Mouse (Mus musculus): ENCODE measurements around the gene Cd47.

DNA sequence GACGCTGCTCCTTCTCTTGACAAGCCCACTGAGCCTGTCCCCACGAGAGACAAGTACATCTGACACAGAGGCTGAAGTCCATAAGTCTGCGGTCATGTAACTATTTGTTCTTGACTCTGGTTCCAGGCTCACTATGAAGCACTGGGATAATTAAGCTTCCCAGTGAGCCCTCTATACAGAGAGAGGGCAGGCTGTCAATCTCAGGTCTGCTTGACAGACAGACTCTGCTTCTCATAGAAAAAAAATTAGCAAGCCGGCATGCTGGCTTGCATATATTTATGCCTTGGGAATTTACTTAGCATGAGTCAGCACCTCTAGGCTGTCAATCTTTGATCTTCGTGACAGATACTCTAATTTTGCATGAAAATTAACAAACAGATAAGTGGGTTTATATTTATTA lies 136.5 kb downstream of the Cd47 start:
- TF ChIP-seq POLR2A (IDR thresholded peaks at IDR 0.05; ENCODE audit: low read depth, low read length) (no peak), CTCF (IDR thresholded peaks at IDR 0.05; ENCODE audit: borderline replicate concordance, insufficient read depth, low read length) (no peak)
